ENCODE assay signal across 7 mouse cellular contexts in the genomic region with DNA sequence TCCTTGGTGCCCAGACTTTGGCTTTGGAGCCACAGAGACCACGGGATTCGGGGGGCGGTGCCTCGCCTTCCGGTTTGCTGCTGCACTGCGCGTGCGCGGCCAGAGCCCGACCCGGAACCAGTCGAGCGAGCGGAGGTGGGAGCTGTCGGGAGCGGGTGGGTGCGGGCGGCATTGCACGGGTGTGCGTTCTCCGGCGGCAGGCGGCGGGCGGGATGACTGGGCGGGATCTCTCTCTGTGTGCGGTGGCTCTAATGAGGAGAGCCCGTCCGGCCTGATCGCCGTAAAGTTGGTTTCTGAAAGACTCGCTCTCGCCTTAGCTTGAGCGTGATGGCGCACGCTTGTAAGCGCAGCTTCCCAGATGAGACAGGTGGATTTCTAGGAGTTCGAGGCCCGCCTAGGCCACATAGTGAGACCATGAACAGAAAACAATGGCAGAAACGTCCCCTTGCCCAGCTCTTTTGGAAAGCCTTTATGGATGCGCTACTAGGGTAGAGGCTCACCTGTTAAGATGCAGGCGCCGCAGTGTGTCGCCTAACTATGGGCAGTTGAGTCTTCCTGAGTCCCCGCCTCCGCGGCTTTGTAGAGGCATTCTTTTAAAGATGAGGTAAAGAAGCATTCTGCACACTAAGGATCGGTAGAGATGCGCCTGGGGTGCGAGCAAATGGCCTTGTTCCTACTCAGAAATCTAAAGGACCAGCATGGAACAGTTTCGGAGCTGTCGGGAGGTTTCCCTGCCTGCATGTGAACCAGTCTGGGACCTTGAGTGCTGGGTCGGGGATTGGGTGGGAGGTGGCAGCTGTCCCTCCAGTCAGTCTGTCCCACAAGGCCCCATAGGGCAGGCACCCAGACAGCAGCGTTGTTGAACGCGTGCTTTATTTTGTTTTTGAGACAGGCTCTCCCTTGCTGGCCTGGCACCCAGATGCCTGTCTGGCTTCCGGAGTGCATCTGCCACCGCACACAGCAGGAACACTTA. TPM values are rescaled to one million over a fixed set of nuclear protein-coding genes. Genes with fewer than 3 reads are reported as not detected.
DNase-seq lines count a peak whose midpoint lies in the region; ATAC-seq and TF ChIP-seq lines count a peak whose summit lies in the region.

Mtg2 (plus strand) TSS at position 108 of the 973 bp plus-strand sequence.

- peak within 1 kb of the TSS; percentile 82 for H3K27ac ChIP-seq in intestine, postnatal 0 days (ENCODE audit: low read depth, low read length)
- peak within 1 kb of the TSS; percentile 79 for H3K27ac ChIP-seq in midbrain, embryonic 12.5 days (replicated peaks)
- H3K27ac ChIP-seq in small intestine, adult 2 months (ENCODE audit: insufficient read depth, low read depth, low read length), result peak within 1 kb of the TSS; percentile 65

- peak within 1 kb of the TSS; percentile 53 for H3K9ac ChIP-seq in intestine, postnatal 0 days (ENCODE audit: low read depth, low read length)
- H3K9ac ChIP-seq in midbrain, embryonic 12.5 days (replicated peaks), result peak within 1 kb of the TSS; percentile 82

- no peak; the same call in none of the 2 replicates for TF ChIP-seq CTCF in intestine, postnatal 0 days (IDR thresholded peaks at IDR 0.05; ENCODE audit: low read depth)
- TF ChIP-seq CTCF in small intestine, adult 2 months (IDR thresholded peaks at IDR 0.05; ENCODE audit: extremely low read depth, insufficient read length, insufficient replicate concordance, low read depth, low read length), result no peak

- peak; percentile 95 for ATAC-seq in intestine, postnatal 0 days
- ATAC-seq in midbrain, embryonic 12.5 days (ENCODE audit: low FRiP score, low read depth), result peak; percentile 96

- H3K4me3 ChIP-seq in intestine, postnatal 0 days (ENCODE audit: low read depth, low read length), result peak within 1 kb of the TSS; percentile 63
- peak within 1 kb of the TSS; percentile 67 for H3K4me3 ChIP-seq in midbrain, embryonic 12.5 days
- H3K4me3 ChIP-seq in small intestine, adult 2 months (ENCODE audit: low read depth, low read length), result peak within 1 kb of the TSS; percentile 82

- H3K4me2 ChIP-seq in intestine, postnatal 0 days (replicated peaks; ENCODE audit: low read depth), result peak within 1 kb of the TSS; percentile 84
- H3K4me2 ChIP-seq in midbrain, embryonic 12.5 days (replicated peaks), result peak within 1 kb of the TSS; percentile 83

- TF ChIP-seq POLR2A in small intestine, adult 2 months (IDR thresholded peaks at IDR 0.05; ENCODE audit: low read depth, low read length), result peak; percentile 66; the same call in 1 of the 2 replicates

- WGBS in intestine, postnatal 0 days, result 6% methylated on average over 58 of the region's 58 CpGs
- WGBS in midbrain, embryonic 12.5 days, result 6% methylated on average over 58 of the region's 58 CpGs
- 4% methylated on average over 58 of the region's 58 CpGs for WGBS in small intestine, adult 2 months

- intact Hi-C loops in left cerebral cortex, postnatal 4 days (cut with DNase I), result loop anchor here (5.0 to 10.0 kb wide), 2 partner anchors 47 to 184 kb away; partner anchors contain the start of genes Osbpl2 and Rps21

- peak; percentile 91 for DNase-seq in adrenal gland, adult 8-10 months
- peak; percentile 95 for DNase-seq in embryo, embryonic 9.5 days (ENCODE audit: extremely low spot score)
- peak; percentile 28 for DNase-seq in gonadal fat pad, adult 2 months (ENCODE audit: low read depth)
- DNase-seq in left cerebral cortex, postnatal 4 days, result peak; percentile 97

- H3K36me3 ChIP-seq in intestine, postnatal 0 days (ENCODE audit: control insufficient read depth, insufficient read depth), result peaks cover 9% of the 10 kb centered on the region; the same call in 1 of the 2 replicates
- peaks cover 26% of the 10 kb centered on the region for H3K36me3 ChIP-seq in midbrain, embryonic 12.5 days
- 0 out of 2 replicates have a peak, but pooled peaks cover 3% of the 10 kb centered on the region for H3K36me3 ChIP-seq in small intestine, adult 2 months (ENCODE audit: control insufficient read depth, insufficient read depth, low read length)

- H3K4me1 ChIP-seq in intestine, postnatal 0 days (replicated peaks; ENCODE audit: control insufficient read depth, insufficient read depth, low read length), result peaks cover 4% of the 10 kb centered on the region
- H3K4me1 ChIP-seq in midbrain, embryonic 12.5 days, result peaks cover 11% of the 10 kb centered on the region
- peaks cover 4% of the 10 kb centered on the region for H3K4me1 ChIP-seq in small intestine, adult 2 months (ENCODE audit: control insufficient read depth, insufficient read depth, insufficient read length, low read length)

- H3K9me3 ChIP-seq in intestine, postnatal 0 days (ENCODE audit: control insufficient read depth), result no peaks in the 10 kb centered on the region
- no peaks in the 10 kb centered on the region for H3K9me3 ChIP-seq in midbrain, embryonic 12.5 days

- no peaks in the 10 kb centered on the region for H3K27me3 ChIP-seq in intestine, postnatal 0 days (replicated peaks; ENCODE audit: control insufficient read depth, insufficient read depth, low read length)
- H3K27me3 ChIP-seq in midbrain, embryonic 12.5 days, result no peaks in the 10 kb centered on the region
- H3K27me3 ChIP-seq in small intestine, adult 2 months (ENCODE audit: control insufficient read depth, insufficient read depth, low read length), result no peaks in the 10 kb centered on the region

RNA-seq across cellular contexts. Expression of gene Mtg2, which starts in this region (rescaled TPM):
- total RNA-seq in adrenal gland, adult 8-10 months (2022), result 10 to 100 TPM; 17.3 to 26.1 (median 21.6) TPM
- polyA plus RNA-seq in gonadal fat pad, adult 2 months (2012; rRNA removed), result 19.0 and 19.1 TPM in 2 replicates
- polyA plus RNA-seq in intestine, postnatal 0 days (2015; fragmentation: Nextera tagmentation; extraction: Ambion mirVana), result 9.8 and 11.1 TPM in 2 replicates
- 10 to 100 TPM; 19.8 to 20.5 TPM for total RNA-seq in left cerebral cortex, postnatal 4 days (2021)
- polyA plus RNA-seq in midbrain, embryonic 12.5 days (2016; fragmentation: Nextera tagmentation; extraction: Ambion mirVana), result 31.8 and 35.0 TPM in 2 replicates
- 6.3 and 10.2 TPM in 2 replicates for polyA plus RNA-seq in small intestine, adult 2 months (2012; rRNA removed)

Comparison
In these comparisons a context has a peak if more than half of its experiments do, and no peak if none do; other contexts are left out.
1. Peak in every context shown above with its lines: DNase-seq, ATAC-seq, H3K4me3 ChIP-seq and H3K27ac ChIP-seq.
2. DNase-seq: peak in every context shown above with its lines; median percentile 97 in left cerebral cortex, postnatal 4 days; 95 in embryo, embryonic 9.5 days; 91 in adrenal gland, adult 8-10 months; 28 in gonadal fat pad, adult 2 months.